Mouse (Mus musculus): ENCODE results near the gene Ankrd52.
"Not testable (repeated sequence)": the region's sequence is repeated elsewhere in the genome, so short reads cannot be mapped to it uniquely, and the experiment has no call there.

DNA sequence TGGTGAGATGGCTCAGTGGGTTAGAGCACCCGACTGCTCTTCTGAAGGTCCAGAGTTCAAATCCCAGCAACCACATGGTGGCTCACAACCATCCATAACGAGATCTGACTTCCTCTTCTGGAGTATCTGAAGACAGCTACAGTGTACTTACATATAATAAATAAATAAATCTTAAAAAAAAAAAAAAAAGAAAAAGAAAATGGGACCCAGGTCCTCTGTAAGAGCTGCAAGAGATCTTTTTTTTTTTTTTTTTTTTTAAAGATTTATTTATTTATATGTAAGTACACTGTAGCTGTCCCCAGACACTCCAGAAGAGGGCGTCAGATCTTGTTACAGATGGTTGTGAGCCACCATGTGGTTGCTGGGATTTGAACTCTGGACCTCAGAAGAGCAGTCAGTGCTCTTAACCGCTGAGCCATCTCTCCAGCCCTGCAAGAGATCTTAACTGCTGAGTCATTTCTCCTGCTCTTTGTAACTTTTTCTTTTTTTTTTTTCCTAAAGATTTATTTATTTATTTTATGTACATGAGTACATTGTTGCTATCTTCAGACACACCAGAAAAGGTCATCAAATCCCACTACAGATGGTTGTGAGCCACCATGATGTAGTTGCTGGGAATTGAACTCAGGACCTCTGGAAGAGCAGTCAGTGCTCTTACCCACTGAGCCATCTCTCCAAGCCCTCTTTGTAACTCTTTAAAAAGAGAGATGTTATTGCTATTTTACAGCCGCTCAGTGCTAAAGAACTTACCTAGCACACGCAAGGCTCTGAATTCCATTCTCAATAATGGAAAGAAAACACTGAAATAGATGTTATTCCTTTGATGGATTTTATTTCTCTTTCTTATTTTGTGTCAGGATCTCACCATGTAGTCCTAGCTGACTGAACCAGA lies 44.3 kb upstream of the Ankrd52 start:
- not testable (repeated sequence) for TF ChIP-seq EP300 (optimal IDR thresholded peaks at IDR 0.05); CTCF (IDR thresholded peaks at IDR 0.05; ENCODE audit: low read depth)
